Mouse (Mus musculus) intestine, embryonic 16.5 days (tissue): Measurements from ENCODE around the gene Zfp629. TPM values are rescaled to one million over a fixed set of nuclear protein-coding genes. Genes with fewer than 3 reads are reported as not detected.
A peak's percentile ranks its signal among the peaks of the same experiment; 100 is the strongest.

Source experiments
- ATAC-seq: fragments of 200-750 bp; cut with Nextera tagmentation; 2 replicates; pipeline ENCODE4 v1.8.0; 2017; ENCODE audit warnings: moderate TSS enrichment, moderate library complexity
- H3K27ac ChIP-seq: fragments of 300-500 bp; sonication (generic); 2 replicates; pipeline ENCODE4 v1.5.1; 2014; ENCODE audit warnings: mild to moderate bottlenecking, low read length
- H3K27me3 ChIP-seq: fragments of 300-500 bp; sonication (generic); replicated peaks from 2 replicates; pipeline ENCODE4 v1.6.1; 2014; ENCODE audit warnings: low read length, control low read depth, mixed read lengths; ENCODE audit not compliant: control insufficient read depth, insufficient read depth
- H3K36me3 ChIP-seq: fragments of 300-500 bp; sonication (generic); 2 replicates; pipeline ENCODE4 v1.6.1; 2014; ENCODE audit warnings: low read length, control low read depth; ENCODE audit not compliant: control insufficient read depth, insufficient read depth
- H3K4me1 ChIP-seq: fragments of 300-500 bp; sonication (generic); 2 replicates; pipeline ENCODE4 v1.6.1; 2014; ENCODE audit warnings: low read length, control low read depth, mixed read lengths; ENCODE audit not compliant: control insufficient read depth, insufficient read depth
- H3K4me2 ChIP-seq: fragments of 300-500 bp; sonication (generic); 2 replicates; pipeline ENCODE4 v1.6.1; 2014; ENCODE audit warnings: low read depth, low read length, control low read depth
- H3K4me3 ChIP-seq: fragments of 300-500 bp; sonication (generic); 2 replicates; pipeline ENCODE4 v1.5.1; 2014; ENCODE audit warnings: mild to moderate bottlenecking, low read length
- H3K9ac ChIP-seq: fragments of 300-500 bp; sonication (generic); 2 replicates; pipeline ENCODE4 v1.6.1; 2014; ENCODE audit warnings: low read depth, low read length
- H3K9me3 ChIP-seq: fragments of 300-500 bp; sonication (generic); 2 replicates; pipeline ENCODE4 v1.6.1; 2016; ENCODE audit warnings: low read length, control low read depth; ENCODE audit not compliant: control insufficient read depth
- WGBS: fragments of 180-500 bp; shearing (Covaris S2); extraction: QIAGEN DNeasy Blood & Tissue Kit; methylation state at CpG from one replicate; pipeline ENCODE4 v1.1.7; 2014; 5-methylcytosine and 5-hydroxymethylcytosine counted together
- polyA plus RNA-seq: library from polyadenylated mRNA; unstranded; fragments of >200 nt; fragmentation: Nextera tagmentation; extraction: Ambion mirVana; gene quantifications from 2 replicates; pipeline ENCODE4 v1.2.1, GENCODE M21; 2015

The Zfp629 gene
- 7.9 and 8.5 TPM in 2 replicates for polyA plus RNA-seq

GRCm38 (mm10) chr7:127614891-127615843 is at the start of gene Zfp629:
Gene Zfp629 (minus strand): TSS chr7:127615797.
- H3K36me3 ChIP-seq, result peaks cover 24% of the 10 kb centered on the region
- H3K4me1 ChIP-seq, result peaks cover 6% of the 10 kb centered on the region
- under 1% methylated on average over 35 of the region's 50 CpGs for WGBS
- H3K9ac ChIP-seq, result peak within 1 kb of the TSS; percentile 99
- peak within 1 kb of the TSS; percentile 100 for H3K4me3 ChIP-seq
- no peaks in the 10 kb centered on the region for H3K27me3 ChIP-seq
- H3K4me2 ChIP-seq, result peak within 1 kb of the TSS; percentile 72
- H3K9me3 ChIP-seq, result no peaks in the 10 kb centered on the region
- ATAC-seq, result peak; percentile 92
- H3K27ac ChIP-seq, result peak within 1 kb of the TSS; percentile 85

DNA sequence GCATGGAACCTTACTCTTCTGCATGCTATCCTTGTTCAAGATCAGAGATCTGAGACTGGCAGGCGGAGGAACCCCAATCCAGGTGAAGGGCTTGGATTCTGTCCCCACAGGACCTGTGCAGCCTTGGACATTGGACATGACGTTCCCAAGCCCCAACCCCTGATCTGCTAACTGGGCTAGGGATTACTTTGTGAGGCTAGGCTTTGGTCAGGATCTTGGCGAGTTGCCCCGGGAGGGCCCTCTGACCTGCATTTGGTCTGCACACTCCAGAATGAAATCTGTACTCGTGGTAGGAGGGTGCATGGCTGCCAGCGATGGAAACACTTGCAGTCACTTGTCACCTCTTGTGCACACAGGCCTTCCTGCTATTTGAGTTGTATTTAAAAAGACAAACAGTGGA is 47.3 kb upstream of the Zfp629 start:
- no peak overlapping the region for H3K4me3 ChIP-seq
- ATAC-seq, result no peak
- no peak overlapping the region for H3K27ac ChIP-seq
- no peaks in the 10 kb centered on the region for H3K36me3 ChIP-seq
- no peaks in the 10 kb centered on the region for H3K9me3 ChIP-seq
- H3K9ac ChIP-seq, result no peak overlapping the region
- H3K4me2 ChIP-seq, result no peak overlapping the region
- no peaks in the 10 kb centered on the region; the same call in 1 of the 2 replicates for H3K4me1 ChIP-seq
- WGBS, result 83% methylated on average over 6 of the region's 6 CpGs
- no peaks in the 10 kb centered on the region for H3K27me3 ChIP-seq

GRCm38 (mm10) chr7:127661833-127662232 is 46.2 kb upstream of the Zfp629 start:
- Histone ChIP-seq H3K36me3 (no peaks in the 10 kb centered on the region), H3K27ac (no peak overlapping the region), H3K4me3 (no peak overlapping the region), H3K4me2 (no peak overlapping the region), H3K9me3 (no peaks in the 10 kb centered on the region), H3K27me3 (no peaks in the 10 kb centered on the region), H3K9ac (no peak overlapping the region), H3K4me1 (no peaks in the 10 kb centered on the region; the same call in 1 of the 2 replicates)
- no peak for ATAC-seq
- 83% methylated on average over 6 of the region's 6 CpGs for WGBS

DNA sequence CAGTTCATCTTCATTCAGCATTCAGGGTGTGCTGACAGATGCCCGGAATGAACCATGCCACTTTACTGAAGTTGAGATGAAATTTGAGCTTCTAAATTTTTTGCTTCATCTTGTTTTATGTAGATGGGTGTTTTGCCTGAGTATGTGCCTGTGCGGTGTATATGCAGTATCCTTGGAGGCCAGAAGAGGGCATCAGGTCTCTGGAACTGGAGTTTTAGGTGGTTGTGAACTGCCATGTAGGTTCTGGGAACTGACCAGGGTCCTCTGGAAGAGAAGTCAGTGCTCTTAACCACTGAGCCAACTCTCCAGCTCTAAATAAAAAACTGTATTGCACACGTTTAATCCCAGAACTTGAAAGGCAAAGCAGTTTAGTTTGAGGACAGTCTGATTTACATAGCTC is 45.3 kb upstream of the Zfp629 start:
- Histone ChIP-seq H3K27me3 (no peaks in the 10 kb centered on the region), H3K9ac (no peak overlapping the region), H3K27ac (no peak overlapping the region), H3K9me3 (no peaks in the 10 kb centered on the region), H3K36me3 (no peaks in the 10 kb centered on the region), H3K4me2 (no peak overlapping the region), H3K4me1 (no peaks in the 10 kb centered on the region; the same call in 1 of the 2 replicates), H3K4me3 (no peak overlapping the region)
- WGBS, result 88% methylated on average over 3 of the region's 3 CpGs
- no peak for ATAC-seq

- 36% methylated on average over 4 of the region's 4 CpGs for WGBS
- no peak for ATAC-seq
- H3K9me3 ChIP-seq, result no peaks in the 10 kb centered on the region
Observed at GRCm38 (mm10) chr7:127656946-127657345, 41.3 kb upstream of the Zfp629 start.

DNA sequence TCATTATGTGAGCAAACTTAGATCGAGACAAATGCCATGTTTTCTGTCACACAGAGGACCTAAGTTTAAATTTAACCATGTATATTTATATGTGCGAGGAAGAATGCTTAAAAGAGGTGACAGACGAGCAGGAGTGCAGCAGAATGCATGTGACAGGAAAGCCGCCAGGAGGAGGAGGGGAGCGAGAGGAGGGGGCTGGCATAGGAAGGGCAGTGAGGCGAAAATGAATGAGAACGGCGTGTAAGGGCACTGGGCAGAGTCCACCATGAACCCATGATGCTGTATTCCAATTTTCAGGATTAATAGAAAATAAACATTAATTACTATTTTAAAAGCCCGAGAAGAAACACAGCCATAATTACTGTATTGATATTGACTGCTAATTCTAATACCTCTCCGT is 38.7 kb upstream of the Zfp629 start:
- Histone ChIP-seq H3K4me3 (no peak overlapping the region), H3K36me3 (no peaks in the 10 kb centered on the region), H3K9me3 (no peaks in the 10 kb centered on the region), H3K4me2 (no peak overlapping the region), H3K4me1 (peaks cover 3% of the 10 kb centered on the region; the same call in 1 of the 2 replicates), H3K9ac (no peak overlapping the region), H3K27ac (no peak overlapping the region), H3K27me3 (no peaks in the 10 kb centered on the region)
- 78% methylated on average over 10 of the region's 10 CpGs for WGBS
- ATAC-seq, result no peak

More at GRCm38 (mm10) chr7:127656946-127657345, 41.3 kb upstream of the Zfp629 start:
- Histone ChIP-seq H3K4me2 (no peak overlapping the region), H3K36me3 (no peaks in the 10 kb centered on the region), H3K4me3 (no peak overlapping the region), H3K27ac (no peak overlapping the region), H3K4me1 (peaks cover under 1% of the 10 kb centered on the region; the same call in 1 of the 2 replicates), H3K9ac (no peak overlapping the region), H3K27me3 (no peaks in the 10 kb centered on the region)

GRCm38 (mm10) chr7:127652050-127652449 is 36.5 kb upstream of the Zfp629 start:
- H3K9ac ChIP-seq, result peak overlapping the region; percentile 57
- peak; percentile 68 for ATAC-seq
- WGBS, result 9% methylated on average over 18 of the region's 18 CpGs

GRCm38 (mm10) chr7:127651624-127652023 is 36.0 kb upstream of the Zfp629 start:
- peaks cover 3% of the 10 kb centered on the region; the same call in 1 of the 2 replicates for H3K4me1 ChIP-seq
- H3K27ac ChIP-seq, result no peak overlapping the region
- H3K4me2 ChIP-seq, result peak overlapping the region; percentile 46
- 63% methylated on average over 2 of the region's 3 CpGs for WGBS
- no peaks in the 10 kb centered on the region for H3K9me3 ChIP-seq
- no peaks in the 10 kb centered on the region for H3K36me3 ChIP-seq
- peak; percentile 18; the same call in 1 of the 2 replicates for ATAC-seq
- peak overlapping the region; percentile 57; the same call in 1 of the 2 replicates for H3K9ac ChIP-seq
- H3K4me3 ChIP-seq, result no peak overlapping the region
- no peaks in the 10 kb centered on the region for H3K27me3 ChIP-seq

More at GRCm38 (mm10) chr7:127652050-127652449, 36.5 kb upstream of the Zfp629 start:
- Histone ChIP-seq H3K27me3 (no peaks in the 10 kb centered on the region), H3K4me2 (peak overlapping the region; percentile 46), H3K9me3 (no peaks in the 10 kb centered on the region), H3K36me3 (no peaks in the 10 kb centered on the region), H3K27ac (no peak overlapping the region), H3K4me1 (peaks cover 3% of the 10 kb centered on the region; the same call in 1 of the 2 replicates), H3K4me3 (0 out of 2 replicates have a peak overlapping the region, but pooled peaks have one; percentile 2)

DNA sequence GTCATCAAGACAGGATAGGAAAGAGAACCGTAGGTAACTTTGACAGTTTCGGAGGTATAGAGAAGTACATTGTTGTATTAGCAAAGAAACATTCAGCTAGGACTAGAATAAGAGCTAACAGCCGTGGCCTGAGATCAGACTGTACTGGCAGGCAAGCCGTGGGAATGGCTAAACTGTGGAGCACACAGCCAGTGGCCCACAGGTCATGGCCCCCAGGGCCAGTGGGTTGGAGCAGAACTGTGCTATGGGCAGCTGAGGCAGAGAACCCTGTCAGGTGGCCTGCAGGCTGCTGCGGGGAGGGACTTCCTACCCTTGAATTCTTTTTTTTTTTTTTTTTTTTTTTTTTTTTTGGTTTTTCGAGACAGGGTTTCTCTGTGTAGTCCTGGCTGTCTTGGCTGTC is 33.6 kb upstream of the Zfp629 start:
- Histone ChIP-seq H3K4me1 (peaks cover 3% of the 10 kb centered on the region; the same call in 1 of the 2 replicates), H3K9ac (no peak overlapping the region), H3K4me3 (no peak overlapping the region), H3K36me3 (no peaks in the 10 kb centered on the region), H3K4me2 (no peak overlapping the region), H3K9me3 (no peaks in the 10 kb centered on the region), H3K27ac (no peak overlapping the region), H3K27me3 (no peaks in the 10 kb centered on the region)
- ATAC-seq, result no peak
- WGBS, result 82% methylated on average over 6 of the region's 6 CpGs
